Mouse (Mus musculus) kidney, embryonic 14.5 days (tissue): ENCODE measurements around the gene Slc4a2. TPM values are rescaled to one million over a fixed set of nuclear protein-coding genes. Genes with fewer than 3 reads are reported as not detected.

ENCODE experiments used
- ATAC-seq: fragments of 200-750 bp; cut with Nextera tagmentation; 2 replicates; pipeline ENCODE4 v1.8.0; 2017; ENCODE audit warnings: moderate number of reproducible peaks, mild to moderate bottlenecking, moderate TSS enrichment, moderate library complexity; ENCODE audit not compliant: low FRiP score, low TSS enrichment
- H3K27ac ChIP-seq: fragments of 300-500 bp; sonication (generic); 2 replicates; pipeline ENCODE4 v1.5.1; 2014; ENCODE audit warnings: low read depth, mild to moderate bottlenecking, low read length, moderate library complexity, mixed read lengths
- H3K27me3 ChIP-seq: fragments of 300-500 bp; sonication (generic); 2 replicates; pipeline ENCODE4 v1.6.1; 2014; ENCODE audit warnings: mild to moderate bottlenecking, low read length; ENCODE audit not compliant: control insufficient read depth, insufficient read depth
- H3K36me3 ChIP-seq: fragments of 300-500 bp; sonication (generic); 2 replicates; pipeline ENCODE4 v1.6.1; 2014; ENCODE audit warnings: low read length, mixed read lengths; ENCODE audit not compliant: control insufficient read depth, insufficient read depth
- H3K4me1 ChIP-seq: fragments of 300-500 bp; sonication (generic); 2 replicates; pipeline ENCODE4 v1.6.1; 2014; ENCODE audit warnings: low read length, mixed read lengths; ENCODE audit not compliant: control insufficient read depth, insufficient read depth
- H3K4me2 ChIP-seq: fragments of 300-500 bp; sonication (generic); replicated peaks from 2 replicates; pipeline ENCODE4 v1.6.1; 2014; ENCODE audit warnings: low read depth, mild to moderate bottlenecking, low read length
- H3K4me3 ChIP-seq: fragments of 300-500 bp; sonication (generic); 2 replicates; pipeline ENCODE4 v1.5.1; 2014; ENCODE audit warnings: mild to moderate bottlenecking, low read length
- H3K9ac ChIP-seq: fragments of 300-500 bp; sonication (generic); 2 replicates; pipeline ENCODE4 v1.6.1; 2014; ENCODE audit warnings: low read depth, mild to moderate bottlenecking, low read length, moderate library complexity
- H3K9me3 ChIP-seq: fragments of 300-500 bp; sonication (generic); 2 replicates; pipeline ENCODE4 v1.6.1; 2016; ENCODE audit warnings: low read length; ENCODE audit not compliant: control insufficient read depth
- WGBS: fragments of 180-500 bp; shearing (Covaris S2); extraction: QIAGEN DNeasy Blood & Tissue Kit; methylation state at CpG from one replicate; pipeline ENCODE4 v1.1.7; 2014; 5-methylcytosine and 5-hydroxymethylcytosine counted together
- polyA plus RNA-seq: library from polyadenylated mRNA; unstranded; fragments of >200 nt; fragmentation: Nextera tagmentation; extraction: Ambion mirVana; gene quantifications from 2 replicates; pipeline ENCODE4 v1.2.1, GENCODE M21; 2014

The Slc4a2 gene
- polyA plus RNA-seq, 1 experiment from 2014 or later: 26.8 TPM

DNA sequence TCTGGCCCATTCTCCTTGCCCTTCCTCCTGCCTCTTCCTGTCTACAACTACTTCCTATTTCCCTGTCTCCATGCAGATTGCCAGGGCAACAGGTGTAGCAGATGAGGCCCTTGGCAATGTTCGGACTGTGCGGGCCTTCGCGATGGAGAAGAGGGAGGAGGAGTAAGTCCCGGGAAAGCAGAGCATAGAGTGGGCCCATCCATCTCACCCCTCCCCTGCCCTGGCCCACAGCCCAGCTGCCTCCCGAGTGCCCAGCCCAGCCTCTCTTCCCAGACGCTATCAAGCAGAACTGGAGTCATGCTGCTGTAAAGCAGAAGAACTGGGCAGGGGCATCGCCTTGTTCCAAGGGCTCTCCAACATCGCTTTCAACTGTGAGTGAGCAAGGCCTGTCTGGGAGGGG, 21.7 kb upstream of the Slc4a2 start:
- 86% methylated on average over 9 of the region's 9 CpGs for WGBS
- H3K4me1 ChIP-seq: no peaks in the 10 kb centered on the region
- H3K4me2 ChIP-seq: no peak overlapping the region
- no peak overlapping the region for H3K9ac ChIP-seq
- peaks cover 41% of the 10 kb centered on the region; the same call in 1 of the 2 replicates for H3K36me3 ChIP-seq
- no peak for ATAC-seq
- no peaks in the 10 kb centered on the region for H3K27me3 ChIP-seq
- H3K9me3 ChIP-seq: no peaks in the 10 kb centered on the region
- H3K4me3 ChIP-seq: no peak overlapping the region
- H3K27ac ChIP-seq: no peak overlapping the region

DNA sequence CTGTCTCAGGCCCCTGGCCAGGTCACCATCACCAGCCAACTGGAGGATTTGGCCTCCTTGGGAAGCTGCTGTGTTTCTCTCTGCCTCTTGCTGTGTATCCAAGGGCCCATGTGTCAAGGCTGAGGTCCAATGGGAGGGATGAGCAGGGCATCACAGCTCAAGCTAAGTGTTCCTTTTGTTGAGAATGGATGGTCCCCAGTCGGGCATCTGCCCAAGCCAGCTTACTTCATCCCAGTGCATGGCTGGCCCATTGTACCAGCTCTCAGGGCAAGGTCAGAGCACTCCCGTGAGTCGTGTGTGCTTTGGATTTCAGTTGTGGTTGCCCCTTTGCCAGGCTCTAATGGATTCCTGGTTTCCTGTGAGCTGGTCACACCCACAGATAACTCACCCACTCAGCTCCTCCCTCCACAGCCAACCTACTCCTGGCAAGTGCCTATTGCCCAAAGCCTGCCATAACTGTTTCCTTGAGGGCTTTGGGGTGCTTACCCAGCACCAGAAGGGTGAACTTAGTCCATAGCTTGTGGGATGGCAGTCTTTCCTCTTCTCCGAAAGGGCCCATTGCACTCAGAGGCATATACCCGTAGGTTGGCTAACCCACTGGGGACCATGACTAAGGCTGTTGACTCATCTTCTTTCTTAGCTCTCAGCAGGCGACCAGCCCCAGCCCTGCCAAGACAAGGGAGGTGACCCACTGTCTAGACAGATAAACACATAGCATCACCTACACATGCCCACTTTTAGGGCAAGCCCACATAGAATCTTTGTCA, 18.9 kb upstream of the Slc4a2 start:
- Histone ChIP-seq H3K9ac (no peak overlapping the region), H3K4me3 (no peak overlapping the region), H3K36me3 (peaks cover 57% of the 10 kb centered on the region), H3K4me1 (no peaks in the 10 kb centered on the region), H3K27me3 (no peaks in the 10 kb centered on the region), H3K27ac (no peak overlapping the region), H3K9me3 (no peaks in the 10 kb centered on the region), H3K4me2 (no peak overlapping the region)
- 76% methylated on average over 6 of the region's 6 CpGs for WGBS
- ATAC-seq: no peak

GRCm38 (mm10) chr5:24405389-24405876, 18.2 kb upstream of the Slc4a2 start:
- H3K4me3 ChIP-seq: no peak overlapping the region
- WGBS: 57% methylated on average over 3 of the region's 3 CpGs
- peaks cover 53% of the 10 kb centered on the region for H3K36me3 ChIP-seq
- no peaks in the 10 kb centered on the region for H3K27me3 ChIP-seq
- H3K9me3 ChIP-seq: no peaks in the 10 kb centered on the region
- no peak for ATAC-seq
- no peak overlapping the region for H3K27ac ChIP-seq
- H3K4me2 ChIP-seq: no peak overlapping the region
- no peak overlapping the region for H3K9ac ChIP-seq
- H3K4me1 ChIP-seq: no peaks in the 10 kb centered on the region

DNA sequence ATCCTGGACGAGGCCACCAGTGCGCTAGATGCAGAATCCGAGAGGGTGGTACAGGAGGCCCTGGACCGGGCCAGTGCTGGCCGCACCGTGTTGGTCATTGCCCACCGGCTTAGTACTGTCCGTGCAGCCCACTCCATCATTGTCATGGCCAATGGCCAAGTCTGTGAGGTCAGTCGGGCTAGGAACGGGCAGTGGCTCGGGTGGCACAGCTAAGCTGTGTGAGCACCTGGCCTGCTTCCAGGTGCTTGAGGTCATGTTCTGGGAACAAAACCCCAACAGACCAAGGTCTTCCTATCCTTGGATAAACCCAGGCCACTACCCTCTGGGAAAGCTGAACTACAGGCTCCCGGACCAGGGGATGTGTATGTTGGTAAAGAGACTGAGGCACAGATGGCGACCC, 15.0 kb upstream of the Slc4a2 start:
- H3K27me3 ChIP-seq: no peaks in the 10 kb centered on the region
- no peak overlapping the region for H3K4me3 ChIP-seq
- no peak for ATAC-seq
- no peak overlapping the region for H3K9ac ChIP-seq
- peaks cover 10% of the 10 kb centered on the region for H3K4me1 ChIP-seq
- no peak overlapping the region for H3K27ac ChIP-seq
- 96% methylated on average over 13 of the region's 13 CpGs for WGBS
- no peaks in the 10 kb centered on the region for H3K9me3 ChIP-seq
- peaks cover 28% of the 10 kb centered on the region for H3K36me3 ChIP-seq
- no peak overlapping the region for H3K4me2 ChIP-seq

DNA sequence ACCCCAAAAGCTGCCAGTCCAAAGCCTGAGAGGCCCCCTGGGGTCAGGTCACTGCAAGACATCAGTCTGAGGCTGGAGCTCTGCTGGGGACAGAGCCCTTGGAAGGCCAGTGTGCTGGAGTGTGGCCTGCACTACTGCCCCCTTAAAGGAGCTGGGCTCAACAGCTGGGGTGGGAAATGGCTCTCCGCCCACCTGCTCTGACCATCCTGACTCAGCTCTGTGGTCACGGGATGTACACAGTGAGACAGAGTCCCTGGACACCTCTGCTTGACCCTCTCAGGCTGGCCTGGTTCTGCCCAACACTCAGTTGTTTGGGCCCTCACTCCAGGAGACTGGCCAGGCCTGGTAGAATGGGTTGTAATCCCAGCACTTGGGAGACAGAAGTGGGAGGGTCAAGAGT, 14.2 kb upstream of the Slc4a2 start:
- no peak overlapping the region for H3K4me2 ChIP-seq
- no peaks in the 10 kb centered on the region for H3K9me3 ChIP-seq
- H3K27ac ChIP-seq: no peak overlapping the region
- no peak overlapping the region for H3K9ac ChIP-seq
- WGBS: 88% methylated on average over 2 of the region's 2 CpGs
- peaks cover 24% of the 10 kb centered on the region for H3K36me3 ChIP-seq
- peaks cover 14% of the 10 kb centered on the region for H3K4me1 ChIP-seq
- no peak for ATAC-seq
- no peaks in the 10 kb centered on the region for H3K27me3 ChIP-seq
- H3K4me3 ChIP-seq: no peak overlapping the region

DNA sequence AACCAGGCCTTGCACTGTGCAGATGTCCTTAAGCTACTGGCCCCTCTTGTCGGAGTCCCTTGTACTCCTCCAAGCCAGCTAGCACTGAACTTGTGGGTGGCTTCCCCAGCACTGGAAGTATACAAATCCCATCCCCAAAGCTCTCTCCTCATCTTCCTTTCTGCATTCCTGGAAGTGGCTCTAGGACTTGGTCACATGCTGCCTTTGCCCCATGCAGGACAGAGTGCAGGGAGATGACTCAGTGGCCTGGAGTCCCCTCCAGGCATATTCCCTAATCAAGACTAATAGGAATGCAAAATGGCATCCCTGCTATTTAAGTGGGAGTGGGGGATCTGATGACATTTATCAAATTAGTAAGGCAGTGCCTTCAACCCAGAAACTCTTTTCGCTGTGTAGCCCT, 11.6 kb upstream of the Slc4a2 start:
- WGBS: 85% methylated on average over 2 of the region's 2 CpGs
- no peak for ATAC-seq
- no peak overlapping the region for H3K4me2 ChIP-seq
- H3K27ac ChIP-seq: no peak overlapping the region
- peaks cover 15% of the 10 kb centered on the region for H3K36me3 ChIP-seq
- no peak overlapping the region for H3K4me3 ChIP-seq
- no peaks in the 10 kb centered on the region for H3K27me3 ChIP-seq
- H3K4me1 ChIP-seq: peaks cover 19% of the 10 kb centered on the region
- H3K9me3 ChIP-seq: no peaks in the 10 kb centered on the region
- H3K9ac ChIP-seq: no peak overlapping the region

- Histone ChIP-seq H3K4me1 (peaks cover 19% of the 10 kb centered on the region), H3K27ac (0 out of 2 replicates have a peak within 1 kb of the TSS, but pooled peaks have one; percentile 9), H3K9ac (no peak within 1 kb of the TSS), H3K27me3 (no peaks in the 10 kb centered on the region), H3K9me3 (no peaks in the 10 kb centered on the region), H3K36me3 (peaks cover 7% of the 10 kb centered on the region), H3K4me3 (no peak within 1 kb of the TSS), H3K4me2 (peak within 1 kb of the TSS; percentile 10; the same call in 1 of the 2 replicates)
- ATAC-seq: no peak
- 23% methylated on average over 11 of the region's 11 CpGs for WGBS
These were observed 10.5 kb upstream of the Slc4a2 start, which contains the start of gene Asic3 for GRCm38 (mm10) chr5:24413042-24413693. Gene Asic3, plus strand, starts transcription at chr5:24413392.

- ATAC-seq: no peak; the same call in 1 of the 2 replicates
- Histone ChIP-seq H3K4me3 (no peak overlapping the region), H3K9me3 (no peaks in the 10 kb centered on the region), H3K27ac (no peak overlapping the region), H3K4me2 (peak overlapping the region; percentile 10; the same call in 1 of the 2 replicates), H3K4me1 (peaks cover 19% of the 10 kb centered on the region), H3K9ac (no peak overlapping the region), H3K27me3 (no peaks in the 10 kb centered on the region), H3K36me3 (peaks cover 6% of the 10 kb centered on the region; the same call in 1 of the 2 replicates)
- 75% methylated on average over 13 of the region's 13 CpGs for WGBS
These were observed 9.7 kb upstream of the Slc4a2 start for GRCm38 (mm10) chr5:24413938-24414337.

DNA sequence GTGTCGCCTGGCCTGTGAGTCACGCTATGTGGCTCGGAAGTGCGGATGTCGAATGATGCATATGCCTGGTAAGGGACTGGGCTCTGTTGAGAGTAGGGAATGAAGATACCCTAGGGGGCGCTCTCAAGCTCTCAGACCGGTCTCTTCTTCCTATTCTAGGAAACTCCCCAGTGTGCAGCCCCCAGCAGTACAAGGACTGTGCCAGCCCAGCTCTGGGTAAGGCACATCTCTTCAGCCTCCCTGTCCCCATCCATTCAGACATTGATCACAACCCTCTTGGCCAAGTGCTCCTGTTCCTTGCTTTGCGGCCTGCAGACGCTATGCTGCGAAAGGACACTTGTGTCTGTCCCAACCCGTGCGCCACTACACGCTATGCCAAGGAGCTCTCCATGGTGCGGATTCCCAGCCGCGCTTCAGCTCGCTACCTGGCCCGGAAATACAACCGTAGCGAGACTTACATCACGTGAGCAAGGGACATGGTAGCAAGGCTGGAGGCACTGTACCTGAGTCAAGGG, 7.4 kb upstream of the Slc4a2 start:
- peak; percentile 42 for ATAC-seq
- Histone ChIP-seq H3K9me3 (no peaks in the 10 kb centered on the region), H3K4me3 (no peak overlapping the region), H3K27me3 (no peaks in the 10 kb centered on the region), H3K36me3 (peaks cover 24% of the 10 kb centered on the region), H3K4me1 (peaks cover 19% of the 10 kb centered on the region), H3K27ac (no peak overlapping the region), H3K4me2 (no peak overlapping the region; the same call in 1 of the 2 replicates), H3K9ac (no peak overlapping the region)
- WGBS: 3% methylated on average over 21 of the region's 21 CpGs
